ENCODE assay signal across 21 mouse cellular contexts in genomic region chr4:47161756-47162587, GRCm38 (mm10). TPM values are rescaled to one million over a fixed set of nuclear protein-coding genes. Genes with fewer than 3 reads are reported as not detected.
DNase-seq lines count a peak whose midpoint lies in the region; ATAC-seq and TF ChIP-seq lines count a peak whose summit lies in the region.
"Had no signal": no experiment of that assay in that cellular context is flagged by ENCODE, and none has a peak within 500 bp of the region (broad histone marks: within the 10 kb centered on the region; RNA-seq: fewer than 3 reads in every experiment).

No protein-coding gene starts in this region.

- 65% methylated on average over 12 of the region's 12 CpGs for WGBS in heart, embryonic 11.5 days (ENCODE audit: insufficient replicate concordance)
- WGBS in kidney, embryonic 15.5 days = 72% methylated on average over 12 of the region's 12 CpGs
- WGBS in neural tube, embryonic 12.5 days = 49% methylated on average over 12 of the region's 12 CpGs
- WGBS in neural tube, embryonic 15.5 days = 35% methylated on average over 12 of the region's 12 CpGs
- WGBS in small intestine, adult 2 months = 75% methylated on average over 12 of the region's 12 CpGs

- H3K27ac ChIP-seq in heart, embryonic 11.5 days (ENCODE audit: low read depth, low read length) = no peak overlapping the region
- peak overlapping the region; percentile 60; the same call in 1 of the 2 replicates for H3K27ac ChIP-seq in kidney, embryonic 15.5 days
- no peak overlapping the region for H3K27ac ChIP-seq in neural tube, embryonic 12.5 days
- H3K27ac ChIP-seq in neural tube, embryonic 15.5 days (replicated peaks) = no peak overlapping the region
- peak overlapping the region; percentile 37; the same call in 1 of the 2 replicates for H3K27ac ChIP-seq in small intestine, adult 2 months (ENCODE audit: insufficient read depth, low read depth, low read length)
- H3K27ac ChIP-seq: embryonic facial prominence, embryonic 15.5 days; limb, embryonic 10.5 days had no signal

- 0 out of 2 replicates have a peak, but pooled peaks cover 3% of the 10 kb centered on the region for H3K9me3 ChIP-seq in heart, embryonic 11.5 days (replicated peaks; ENCODE audit: control insufficient read depth, low read length)
- H3K9me3 ChIP-seq in kidney, embryonic 15.5 days (replicated peaks) = no peaks in the 10 kb centered on the region
- H3K9me3 ChIP-seq in neural tube, embryonic 12.5 days = no peaks in the 10 kb centered on the region
- no peaks in the 10 kb centered on the region; the same call in 1 of the 2 replicates for H3K9me3 ChIP-seq in neural tube, embryonic 15.5 days (replicated peaks)
- H3K9me3 ChIP-seq: limb, embryonic 10.5 days had no signal

- peak; percentile 91 for DNase-seq in heart, adult 11 months
- no peak for DNase-seq in kidney, postnatal 4 days
- DNase-seq: adrenal gland, postnatal 14 days; cerebellum, adult 11-12 months; cerebellum, postnatal 14 days; gastrocnemius, postnatal 10 days; kidney, adult 18-20 months; kidney, postnatal 14 days; liver, postnatal 0 days; right cerebral cortex, postnatal 14 days; thymus, postnatal 25 days had no signal

- no peak overlapping the region for H3K4me3 ChIP-seq in heart, embryonic 11.5 days (ENCODE audit: low read depth, low read length)
- no peak overlapping the region for H3K4me3 ChIP-seq in kidney, embryonic 15.5 days (replicated peaks)
- no peak overlapping the region for H3K4me3 ChIP-seq in neural tube, embryonic 12.5 days
- no peak overlapping the region for H3K4me3 ChIP-seq in neural tube, embryonic 15.5 days (replicated peaks)
- no peak overlapping the region for H3K4me3 ChIP-seq in small intestine, adult 2 months (ENCODE audit: low read depth, low read length)
- H3K4me3 ChIP-seq: embryonic facial prominence, embryonic 15.5 days; limb, embryonic 10.5 days had no signal

- no peaks in the 10 kb centered on the region for H3K27me3 ChIP-seq in heart, embryonic 11.5 days (ENCODE audit: control insufficient read depth, insufficient read depth, low read length)
- no peaks in the 10 kb centered on the region for H3K27me3 ChIP-seq in kidney, embryonic 15.5 days
- no peaks in the 10 kb centered on the region for H3K27me3 ChIP-seq in neural tube, embryonic 12.5 days (replicated peaks)
- H3K27me3 ChIP-seq in neural tube, embryonic 15.5 days (replicated peaks) = no peaks in the 10 kb centered on the region
- no peaks in the 10 kb centered on the region for H3K27me3 ChIP-seq in small intestine, adult 2 months (ENCODE audit: control insufficient read depth, insufficient read depth, low read length)
- H3K27me3 ChIP-seq: embryonic facial prominence, embryonic 15.5 days had no signal

- H3K4me1 ChIP-seq in heart, embryonic 11.5 days (ENCODE audit: control insufficient read depth, insufficient read depth, low read length) = no peaks in the 10 kb centered on the region
- peaks cover 8% of the 10 kb centered on the region; the same call in 1 of the 2 replicates for H3K4me1 ChIP-seq in kidney, embryonic 15.5 days
- peaks cover 18% of the 10 kb centered on the region for H3K4me1 ChIP-seq in neural tube, embryonic 12.5 days
- peaks cover 7% of the 10 kb centered on the region; the same call in 1 of the 2 replicates for H3K4me1 ChIP-seq in neural tube, embryonic 15.5 days
- H3K4me1 ChIP-seq in small intestine, adult 2 months (ENCODE audit: control insufficient read depth, insufficient read depth, insufficient read length, low read length) = no peaks in the 10 kb centered on the region

- no peaks in the 10 kb centered on the region for H3K36me3 ChIP-seq in heart, embryonic 11.5 days (ENCODE audit: control insufficient read depth, insufficient read depth, low read length)
- H3K36me3 ChIP-seq in kidney, embryonic 15.5 days = no peaks in the 10 kb centered on the region
- H3K36me3 ChIP-seq in neural tube, embryonic 12.5 days = no peaks in the 10 kb centered on the region
- no peaks in the 10 kb centered on the region for H3K36me3 ChIP-seq in neural tube, embryonic 15.5 days
- H3K36me3 ChIP-seq in small intestine, adult 2 months (ENCODE audit: control insufficient read depth, insufficient read depth, low read length) = no peaks in the 10 kb centered on the region
- H3K36me3 ChIP-seq: embryonic facial prominence, embryonic 15.5 days; G1E; limb, embryonic 10.5 days had no signal

- no peak for ATAC-seq in heart, embryonic 11.5 days (replicated peaks; ENCODE audit: insufficient number of reproducible peaks, low FRiP score, low TSS enrichment)
- ATAC-seq in kidney, embryonic 15.5 days (replicated peaks; ENCODE audit: low FRiP score) = no peak; the same call in 1 of the 2 replicates
- peak; percentile 56; the same call in 1 of the 2 replicates for ATAC-seq in neural tube, embryonic 12.5 days (ENCODE audit: low FRiP score, low read depth)
- ATAC-seq in neural tube, embryonic 15.5 days (ENCODE audit: low FRiP score) = no peak
- no peak for ATAC-seq in erythroblast, adult 5-6 weeks (replicated peaks; ENCODE audit: low FRiP score, poor library complexity, severe bottlenecking)
- ATAC-seq: liver, postnatal 0 days had no signal

- no peak for TF ChIP-seq POLR2A in small intestine, adult 2 months (IDR thresholded peaks at IDR 0.05; ENCODE audit: low read depth, low read length)

- no peak overlapping the region for H3K9ac ChIP-seq in heart, embryonic 11.5 days (ENCODE audit: low read depth, low read length)
- no peak overlapping the region for H3K9ac ChIP-seq in kidney, embryonic 15.5 days
- no peak overlapping the region for H3K9ac ChIP-seq in neural tube, embryonic 12.5 days
- no peak overlapping the region for H3K9ac ChIP-seq in neural tube, embryonic 15.5 days (replicated peaks)
- H3K9ac ChIP-seq: embryonic facial prominence, embryonic 15.5 days; liver, postnatal 0 days had no signal

- H3K4me2 ChIP-seq in heart, embryonic 11.5 days = no peak overlapping the region
- no peak overlapping the region for H3K4me2 ChIP-seq in kidney, embryonic 15.5 days
- no peak overlapping the region for H3K4me2 ChIP-seq in neural tube, embryonic 12.5 days (replicated peaks)
- H3K4me2 ChIP-seq in neural tube, embryonic 15.5 days = no peak overlapping the region; the same call in 1 of the 2 replicates
- H3K4me2 ChIP-seq: embryonic facial prominence, embryonic 15.5 days had no signal

- TF ChIP-seq CTCF in small intestine, adult 2 months (IDR thresholded peaks at IDR 0.05; ENCODE audit: extremely low read depth, insufficient read length, insufficient replicate concordance, low read depth, low read length) = no peak

RNA-seq across cellular contexts. Expression of gene Col15a1, which starts 46.0 kb away (rescaled TPM):
- polyA plus RNA-seq in heart, embryonic 11.5 days (2014; fragmentation: Nextera tagmentation; extraction: Ambion mirVana) = 0.97 and 2.0 TPM in 2 replicates
- 21.9 and 24.0 TPM in 2 replicates for polyA plus RNA-seq in kidney, embryonic 15.5 days (2015; fragmentation: Nextera tagmentation; extraction: Ambion mirVana)
- 4.9 and 5.6 TPM in 2 replicates for polyA plus RNA-seq in neural tube, embryonic 12.5 days (2016; fragmentation: Nextera tagmentation; extraction: Ambion mirVana)
- polyA plus RNA-seq in neural tube, embryonic 15.5 days (2015; fragmentation: Nextera tagmentation; extraction: Ambion mirVana) = 3.9 and 7.9 TPM in 2 replicates
- polyA plus RNA-seq in small intestine, adult 2 months (2012; rRNA removed) = 12.6 and 15.7 TPM in 2 replicates
- 1.9 TPM in 1 of 2 replicates, not detected in the other for total RNA-seq in erythroblast, adult 5-6 weeks (2015; ENCODE audit: low replicate concordance)
- total RNA-seq in erythroblast, adult 5-6 weeks (2017; ENCODE audit: low replicate concordance) = not detected in 2 replicates
- total RNA-seq: neutrophil, adult 5-6 weeks had no signal
- polyA plus RNA-seq: G1E had no signal

Comparison
In these comparisons a context has a peak if more than half of its experiments do, and no peak if none do; other contexts are left out.
1. H3K27ac ChIP-seq: peak in kidney, embryonic 15.5 days (single experiment) and small intestine, adult 2 months (single experiment); none in heart, embryonic 11.5 days (single experiment), neural tube, embryonic 12.5 days (single experiment) and neural tube, embryonic 15.5 days (single experiment).